14 mouse cellular contexts compared by ENCODE assay signal in the genomic region with DNA sequence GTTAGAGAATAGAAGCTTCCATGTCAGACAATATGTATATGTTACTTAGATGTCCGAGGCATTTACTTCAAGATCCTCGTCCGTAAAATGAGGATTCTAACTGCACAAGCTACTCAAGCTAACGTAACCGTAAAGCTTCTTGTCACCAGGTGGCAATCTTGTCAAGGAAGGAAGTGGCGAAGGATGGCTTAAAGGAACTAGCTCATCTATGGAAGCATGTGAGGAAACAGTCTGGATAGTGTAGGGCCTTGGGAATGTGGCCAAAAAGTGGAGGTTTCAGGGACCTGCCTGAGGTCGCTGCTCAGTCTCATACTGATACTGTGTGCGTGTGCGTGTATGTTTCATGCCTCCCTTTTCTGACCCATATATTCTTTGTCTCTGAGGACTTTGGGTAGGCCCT.
DNase-seq lines count a peak whose midpoint lies in the region; ATAC-seq and TF ChIP-seq lines count a peak whose summit lies in the region.
"Had no signal": no experiment of that assay in that cellular context is flagged by ENCODE, and none has a peak within 500 bp of the region (broad histone marks: within the 10 kb centered on the region; RNA-seq: fewer than 3 reads in every experiment).

No protein-coding gene starts in this region.

- no peak overlapping the region for H3K9ac ChIP-seq in forebrain, embryonic 14.5 days (ENCODE audit: low read length)
- no peak overlapping the region for H3K9ac ChIP-seq in forebrain, embryonic 11.5 days (ENCODE audit: low read length)
- H3K9ac ChIP-seq: embryonic facial prominence, embryonic 15.5 days; limb, embryonic 12.5 days; liver, embryonic 15.5 days had no signal

- no peaks in the 10 kb centered on the region for H3K27me3 ChIP-seq in forebrain, embryonic 14.5 days (replicated peaks; ENCODE audit: control insufficient read depth, insufficient read depth, low read length)
- H3K27me3 ChIP-seq in forebrain, embryonic 11.5 days (ENCODE audit: control insufficient read depth, insufficient read depth, low read length) = no peaks in the 10 kb centered on the region
- H3K27me3 ChIP-seq: embryonic facial prominence, embryonic 15.5 days; limb, embryonic 12.5 days; liver, embryonic 15.5 days had no signal

- intact Hi-C loops in left cerebral cortex, adult 2 months (cut with DNase I) = no loop called here
- intact Hi-C loops in left cerebral cortex, postnatal 36 days (cut with DNase I) = no loop called here

- H3K36me3 ChIP-seq in forebrain, embryonic 14.5 days (ENCODE audit: control insufficient read depth, insufficient read depth, low read length) = peaks cover 2% of the 10 kb centered on the region; the same call in 1 of the 2 replicates
- H3K36me3 ChIP-seq in forebrain, embryonic 11.5 days (ENCODE audit: control insufficient read depth, insufficient read depth, low read length) = no peaks in the 10 kb centered on the region
- H3K36me3 ChIP-seq: heart, embryonic 10.5 days; liver, embryonic 15.5 days had no signal

- H3K4me2 ChIP-seq in forebrain, embryonic 14.5 days (ENCODE audit: low read length) = no peak overlapping the region
- no peak overlapping the region for H3K4me2 ChIP-seq in forebrain, embryonic 11.5 days (ENCODE audit: low read depth, low read length, severe bottlenecking)
- H3K4me2 ChIP-seq: embryonic facial prominence, embryonic 15.5 days; limb, embryonic 12.5 days; liver, embryonic 15.5 days had no signal

- TF ChIP-seq CTCF in left cerebral cortex, adult 2 months (IDR thresholded peaks at IDR 0.05) = peak; percentile 47

- 89% methylated on average over 9 of the region's 9 CpGs for WGBS in forebrain, embryonic 14.5 days
- WGBS in forebrain, embryonic 11.5 days = 93% methylated on average over 9 of the region's 9 CpGs

- no peak overlapping the region for H3K27ac ChIP-seq in forebrain, embryonic 14.5 days (ENCODE audit: low read depth, low read length)
- no peak overlapping the region for H3K27ac ChIP-seq in forebrain, embryonic 11.5 days (ENCODE audit: low read depth, low read length)
- no peak overlapping the region for H3K27ac ChIP-seq in left cerebral cortex, adult 2 months
- H3K27ac ChIP-seq: embryonic facial prominence, embryonic 15.5 days; heart, embryonic 10.5 days; limb, embryonic 12.5 days; liver, embryonic 15.5 days; macrophage had no signal

- peak; percentile 59 for DNase-seq in forebrain, embryonic 14.5 days (ENCODE audit: low spot score)
- no peak for DNase-seq in forebrain, embryonic 11.5 days (ENCODE audit: low spot score)
- no peak for DNase-seq in left cerebral cortex, adult 2 months (ENCODE audit: extremely low spot score in 1 of 2, low spot score in 2 of 2)
- DNase-seq in left cerebral cortex, postnatal 36 days (ENCODE audit: low spot score in 2 of 2) = no peak
- peak; percentile 12 for DNase-seq in MN1 (ENCODE audit: low spot score)
- peak; percentile 13 for DNase-seq in adrenal gland, postnatal 25 days
- DNase-seq in layer of hippocampus, postnatal 10 days (ENCODE audit: low spot score in 2 of 2) = no peak
- DNase-seq: heart, postnatal 4 days; kidney, postnatal 14 days had no signal

- H3K4me3 ChIP-seq in forebrain, embryonic 14.5 days (ENCODE audit: low read depth, low read length) = no peak overlapping the region
- H3K4me3 ChIP-seq in forebrain, embryonic 11.5 days (ENCODE audit: low read depth, low read length) = no peak overlapping the region
- no peak overlapping the region for H3K4me3 ChIP-seq in left cerebral cortex, adult 2 months
- H3K4me3 ChIP-seq: embryonic facial prominence, embryonic 15.5 days; heart, embryonic 10.5 days; limb, embryonic 12.5 days; liver, embryonic 15.5 days had no signal

- no peak for ATAC-seq in forebrain, embryonic 14.5 days
- ATAC-seq in forebrain, embryonic 11.5 days (replicated peaks; ENCODE audit: low FRiP score) = no peak

- H3K4me1 ChIP-seq in forebrain, embryonic 14.5 days (ENCODE audit: control insufficient read depth, insufficient read depth, low read length) = 0 out of 2 replicates have a peak, but pooled peaks cover 2% of the 10 kb centered on the region
- H3K4me1 ChIP-seq in forebrain, embryonic 11.5 days (replicated peaks; ENCODE audit: control insufficient read depth, insufficient read depth, low read length) = no peaks in the 10 kb centered on the region
- H3K4me1 ChIP-seq: limb, embryonic 12.5 days; liver, embryonic 15.5 days had no signal

- H3K9me3 ChIP-seq in forebrain, embryonic 14.5 days (replicated peaks; ENCODE audit: control insufficient read depth, low read length) = no peaks in the 10 kb centered on the region
- H3K9me3 ChIP-seq in forebrain, embryonic 11.5 days (ENCODE audit: control insufficient read depth, low read length) = no peaks in the 10 kb centered on the region
- H3K9me3 ChIP-seq: embryonic facial prominence, embryonic 15.5 days; heart, embryonic 10.5 days; limb, embryonic 12.5 days; liver, embryonic 15.5 days had no signal

Comparison
In these comparisons a context has a peak if more than half of its experiments do, and no peak if none do; other contexts are left out.
1. DNase-seq: peak in forebrain, embryonic 14.5 days (single experiment), MN1 (single experiment) and adrenal gland, postnatal 25 days (single experiment); none in forebrain, embryonic 11.5 days (single experiment), left cerebral cortex, adult 2 months (0 of 2), left cerebral cortex, postnatal 36 days (0 of 2) and layer of hippocampus, postnatal 10 days (0 of 2).